Mouse (Mus musculus) embryonic facial prominence, embryonic 10.5 days (tissue): ENCODE measurements around the gene Orc3. TPM values are rescaled to one million over a fixed set of nuclear protein-coding genes. Genes with fewer than 3 reads are reported as not detected.

Experiments
- DNase-seq: peaks from one replicate; pipeline ENCODE4 v3.0.0-alpha.2; 2017; ENCODE audit warnings: low spot score
- H3K27ac ChIP-seq: fragments of 300-500 bp; sonication (generic); replicated peaks from 2 replicates; pipeline ENCODE4 v1.5.1; 2016; ENCODE audit warnings: mild to moderate bottlenecking
- H3K27me3 ChIP-seq: fragments of 300-500 bp; sonication (generic); replicated peaks from 2 replicates; pipeline ENCODE4 v1.6.1; 2016; ENCODE audit warnings: low read depth, mild to moderate bottlenecking; ENCODE audit not compliant: poor library complexity, severe bottlenecking
- H3K36me3 ChIP-seq: fragments of 300-500 bp; sonication (generic); replicated peaks from 2 replicates; pipeline ENCODE4 v1.6.1; 2016; ENCODE audit warnings: mild to moderate bottlenecking, moderate library complexity
- H3K4me1 ChIP-seq: fragments of 300-500 bp; sonication (generic); 2 replicates; pipeline ENCODE4 v1.6.1; 2016
- H3K4me3 ChIP-seq: fragments of 300-500 bp; sonication (generic); 2 replicates; pipeline ENCODE4 v1.5.1; 2016; ENCODE audit warnings: mild to moderate bottlenecking, moderate library complexity
- H3K9me3 ChIP-seq: fragments of 300-500 bp; sonication (generic); 2 replicates; pipeline ENCODE4 v1.6.1; 2016; ENCODE audit warnings: mild to moderate bottlenecking
- WGBS: fragments of 180-500 bp; shearing (Covaris S2); methylation state at CpG from one replicate; pipeline ENCODE4 v1.1.7; 2016; 5-methylcytosine and 5-hydroxymethylcytosine counted together
- polyA plus RNA-seq: library from polyadenylated mRNA; unstranded; fragments of >200 nt; fragmentation: Nextera tagmentation; extraction: Ambion mirVana; gene quantifications from 2 replicates; pipeline ENCODE4 v1.2.1, GENCODE M21; 2016

The Orc3 gene
- 93.8 and 96.6 TPM in 2 replicates for polyA plus RNA-seq

DNA sequence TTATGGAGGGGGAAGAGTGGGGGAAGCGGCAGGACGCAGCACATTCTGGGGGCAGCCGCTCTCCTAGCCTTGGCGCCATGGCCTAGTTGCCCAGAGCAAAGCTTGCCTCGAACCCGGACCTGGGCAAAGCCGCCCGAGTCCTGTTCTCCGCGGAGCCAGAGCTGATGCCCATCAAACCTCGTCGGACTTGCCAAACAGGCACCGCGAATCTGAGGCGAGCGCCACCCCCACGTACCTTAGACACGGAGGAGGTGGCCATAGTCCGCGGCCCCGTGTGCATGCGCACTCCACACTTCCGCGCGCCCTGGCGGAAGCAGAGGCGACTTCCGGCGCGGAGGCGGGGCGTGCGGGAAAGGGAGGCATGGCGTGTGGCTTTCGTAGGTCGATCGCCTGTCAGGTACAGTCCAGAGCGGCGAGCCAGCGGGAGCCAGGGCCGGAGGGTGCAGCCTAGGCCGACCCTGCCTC lies at the start of gene Orc3, which contains the start of gene Rars2:
Gene Orc3 (minus strand): TSS at position 315 of the 465 bp plus-strand sequence.
Gene Rars2 (plus strand): TSS at position 328 of the 465 bp plus-strand sequence.
- no peaks in the 10 kb centered on the region for H3K9me3 ChIP-seq
- peak; percentile 93 for DNase-seq
- under 1% methylated on average over 42 of the region's 42 CpGs for WGBS
- H3K4me3 ChIP-seq: peak within 1 kb of the TSS; percentile 87
- peak within 1 kb of the TSS; percentile 91 for H3K27ac ChIP-seq
- H3K27me3 ChIP-seq: no peaks in the 10 kb centered on the region
- H3K4me1 ChIP-seq: peaks cover 18% of the 10 kb centered on the region
- H3K36me3 ChIP-seq: peaks cover 15% of the 10 kb centered on the region

GRCm38 (mm10) chr4:34661927-34662326 lies 47.2 kb upstream of the Orc3 start:
- no peak for DNase-seq
- WGBS: 85% methylated on average over 6 of the region's 6 CpGs
- no peaks in the 10 kb centered on the region for H3K27me3 ChIP-seq

DNA sequence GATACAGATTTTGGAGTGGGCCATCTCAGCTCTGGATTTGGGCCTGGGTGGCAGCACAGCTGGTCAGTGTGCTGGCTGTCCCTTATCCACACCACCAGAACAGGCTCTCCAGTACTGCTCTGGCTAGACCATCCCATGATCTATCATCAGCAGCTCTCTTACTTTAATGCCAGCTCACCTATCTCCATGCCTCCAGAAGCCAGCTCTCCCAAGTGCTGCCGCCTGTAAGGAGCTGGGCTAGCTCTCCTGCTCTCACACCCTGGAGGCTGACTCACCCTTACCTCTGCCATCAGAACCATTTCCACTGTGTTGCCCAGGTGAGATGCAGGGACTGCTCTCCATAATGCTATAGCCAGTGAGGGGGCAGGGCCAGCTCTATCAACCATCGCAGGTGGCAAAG lies 46.8 kb upstream of the Orc3 start:
- H3K4me3 ChIP-seq: no peak overlapping the region
- peaks cover 94% of the 10 kb centered on the region for H3K36me3 ChIP-seq
- 90% methylated on average over 2 of the region's 2 CpGs for WGBS
- H3K27ac ChIP-seq: no peak overlapping the region
- no peak for DNase-seq
- H3K9me3 ChIP-seq: no peaks in the 10 kb centered on the region
- no peaks in the 10 kb centered on the region for H3K4me1 ChIP-seq
- H3K27me3 ChIP-seq: no peaks in the 10 kb centered on the region

More at GRCm38 (mm10) chr4:34661927-34662326, 47.2 kb upstream of the Orc3 start:
- Histone ChIP-seq H3K36me3 (peaks cover 94% of the 10 kb centered on the region), H3K9me3 (no peaks in the 10 kb centered on the region), H3K27ac (no peak overlapping the region), H3K4me3 (no peak overlapping the region), H3K4me1 (no peaks in the 10 kb centered on the region)

- WGBS: 85% methylated on average over 2 of the region's 2 CpGs
- Histone ChIP-seq H3K27ac (no peak overlapping the region), H3K36me3 (peaks cover 91% of the 10 kb centered on the region), H3K27me3 (no peaks in the 10 kb centered on the region), H3K4me1 (no peaks in the 10 kb centered on the region), H3K9me3 (no peaks in the 10 kb centered on the region), H3K4me3 (no peak overlapping the region)
- no peak for DNase-seq
Measured at GRCm38 (mm10) chr4:34659012-34659411, 44.3 kb upstream of the Orc3 start.

- Histone ChIP-seq H3K27me3 (no peaks in the 10 kb centered on the region), H3K27ac (no peak overlapping the region), H3K4me3 (no peak overlapping the region), H3K36me3 (peaks cover 83% of the 10 kb centered on the region), H3K9me3 (no peaks in the 10 kb centered on the region), H3K4me1 (no peaks in the 10 kb centered on the region)
- DNase-seq: no peak
- WGBS: 93% methylated on average over 10 of the region's 10 CpGs
Measured at GRCm38 (mm10) chr4:34656101-34656500, 41.4 kb upstream of the Orc3 start.

DNA sequence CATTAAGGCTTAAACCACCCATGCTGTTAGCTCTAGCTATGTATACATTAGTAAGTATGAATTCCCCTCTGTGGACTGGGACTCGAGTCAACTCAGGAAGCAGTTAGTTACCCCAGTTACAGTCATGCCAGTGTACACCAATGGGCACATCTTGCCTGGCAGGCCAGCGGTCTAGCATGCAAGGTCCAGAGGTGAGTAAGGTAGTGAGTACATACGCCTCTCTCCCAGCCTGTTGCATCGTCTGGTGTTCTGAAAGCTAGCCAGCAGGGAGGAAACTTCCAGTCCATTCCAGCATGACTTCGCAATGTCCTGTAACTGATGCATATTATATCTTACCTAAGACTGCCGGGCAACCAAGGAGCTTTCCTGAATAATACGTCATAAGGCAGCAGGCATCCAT lies 38.4 kb upstream of the Orc3 start:
- H3K4me1 ChIP-seq: no peaks in the 10 kb centered on the region
- H3K27ac ChIP-seq: no peak overlapping the region
- DNase-seq: no peak
- no peak overlapping the region for H3K4me3 ChIP-seq
- peaks cover 63% of the 10 kb centered on the region for H3K36me3 ChIP-seq
- H3K9me3 ChIP-seq: no peaks in the 10 kb centered on the region
- H3K27me3 ChIP-seq: no peaks in the 10 kb centered on the region
- 92% methylated on average over 7 of the region's 7 CpGs for WGBS

DNA sequence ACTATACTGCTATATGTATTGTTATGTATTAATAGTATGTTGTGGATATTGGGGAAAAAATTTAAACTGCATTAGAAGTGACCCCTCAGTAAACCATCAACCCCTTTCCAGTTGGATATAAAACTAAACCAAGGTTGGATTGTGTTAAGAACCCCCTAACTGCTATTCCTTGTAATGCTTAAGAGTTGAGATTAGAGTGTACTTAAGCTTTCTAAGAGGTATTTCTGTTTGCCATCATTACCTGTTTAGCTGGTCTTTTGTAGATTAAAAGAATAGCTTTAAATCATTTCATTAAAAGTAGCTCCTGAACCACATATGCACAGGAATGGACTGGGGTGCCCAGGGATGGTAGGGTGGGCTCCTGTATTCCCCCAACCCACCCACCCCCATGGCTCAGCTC lies 30.0 kb upstream of the Orc3 start:
- H3K9me3 ChIP-seq: no peaks in the 10 kb centered on the region
- peaks cover 63% of the 10 kb centered on the region for H3K36me3 ChIP-seq
- no peaks in the 10 kb centered on the region for H3K27me3 ChIP-seq
- no peak overlapping the region for H3K27ac ChIP-seq
- H3K4me3 ChIP-seq: no peak overlapping the region
- no peak for DNase-seq
- H3K4me1 ChIP-seq: no peaks in the 10 kb centered on the region

DNA sequence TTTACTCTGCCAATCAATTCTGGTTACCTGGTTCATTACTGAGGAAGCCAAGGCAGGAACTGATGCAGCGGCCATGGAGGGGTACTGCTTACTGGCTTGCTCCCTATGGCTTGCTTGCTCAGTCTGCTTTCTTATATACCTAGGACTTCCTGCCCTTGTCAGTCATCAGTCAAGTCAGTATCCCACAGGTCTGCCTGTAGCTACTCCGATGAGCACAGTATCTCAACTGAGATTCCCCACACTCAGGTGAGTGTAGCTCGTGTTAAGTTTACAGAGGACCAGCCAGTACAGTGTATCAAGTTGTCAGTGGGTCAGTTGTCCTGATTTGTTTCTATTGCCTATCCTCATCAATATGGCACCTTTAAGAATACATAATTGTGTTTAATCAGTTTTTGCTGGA lies 26.0 kb upstream of the Orc3 start:
- Histone ChIP-seq H3K36me3 (peaks cover 35% of the 10 kb centered on the region), H3K9me3 (no peaks in the 10 kb centered on the region), H3K4me3 (no peak overlapping the region), H3K27me3 (no peaks in the 10 kb centered on the region), H3K4me1 (no peaks in the 10 kb centered on the region), H3K27ac (no peak overlapping the region)
- DNase-seq: no peak
- 95% methylated on average over 3 of the region's 3 CpGs for WGBS

DNA sequence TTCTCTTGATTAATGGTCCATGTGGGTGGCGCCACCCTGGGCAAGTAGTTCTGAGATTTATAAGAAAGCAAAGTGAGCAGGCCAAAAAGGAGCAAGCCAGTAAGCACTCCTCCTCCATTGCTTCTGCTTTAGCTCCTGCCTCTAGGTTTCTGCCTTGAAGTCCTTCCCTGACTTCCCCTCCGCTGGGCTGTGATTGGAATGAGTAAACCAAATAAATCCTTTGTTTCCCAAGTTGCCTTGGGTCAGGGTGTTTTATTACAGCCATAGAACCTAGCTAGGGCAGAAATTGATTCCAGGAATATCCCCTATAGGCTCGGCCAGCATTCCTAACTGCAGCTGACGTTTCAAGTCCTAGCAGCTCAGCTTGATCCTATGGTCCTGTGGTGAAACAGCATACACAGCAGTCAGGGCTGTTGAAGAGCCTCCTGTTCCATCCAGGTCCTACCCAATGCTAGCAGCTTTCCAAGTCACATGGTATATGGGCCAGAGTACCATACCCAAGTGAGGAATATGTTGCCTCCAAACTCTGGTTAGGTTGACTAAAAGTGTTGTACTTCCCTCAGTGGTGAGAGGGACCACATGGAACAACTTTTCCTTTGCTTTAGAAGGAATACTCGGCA lies 25.1 kb upstream of the Orc3 start:
- H3K36me3 ChIP-seq: peaks cover 37% of the 10 kb centered on the region
- no peak overlapping the region for H3K27ac ChIP-seq
- H3K9me3 ChIP-seq: no peaks in the 10 kb centered on the region
- H3K4me3 ChIP-seq: no peak overlapping the region
- WGBS: 61% methylated on average over 5 of the region's 5 CpGs
- no peaks in the 10 kb centered on the region for H3K27me3 ChIP-seq
- no peak for DNase-seq
- H3K4me1 ChIP-seq: no peaks in the 10 kb centered on the region

DNA sequence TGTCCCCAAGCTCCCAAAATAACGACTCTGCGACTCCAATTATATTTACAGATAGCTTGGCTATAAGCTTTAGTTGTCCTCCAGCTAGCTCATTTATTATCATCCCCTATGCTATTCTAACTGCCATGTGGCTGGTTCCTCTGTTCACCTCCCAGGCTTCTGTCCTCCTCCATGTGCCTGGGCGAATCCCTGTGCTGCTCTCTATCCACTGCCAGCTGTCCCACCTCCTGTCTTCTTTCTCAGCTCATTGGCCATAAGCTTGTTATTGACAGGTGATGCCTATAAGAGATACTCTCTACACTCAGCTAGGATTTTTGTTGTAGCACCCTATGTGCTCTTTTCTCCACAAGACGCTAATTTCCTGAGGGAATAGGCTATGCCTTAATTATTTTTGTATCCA lies 23.1 kb upstream of the Orc3 start:
- WGBS: 94% methylated on average over 4 of the region's 4 CpGs
- no peaks in the 10 kb centered on the region for H3K27me3 ChIP-seq
- no peak overlapping the region for H3K27ac ChIP-seq
- peaks cover 46% of the 10 kb centered on the region for H3K36me3 ChIP-seq
- no peak overlapping the region for H3K4me3 ChIP-seq
- no peaks in the 10 kb centered on the region for H3K4me1 ChIP-seq
- H3K9me3 ChIP-seq: no peaks in the 10 kb centered on the region
- no peak for DNase-seq

GRCm38 (mm10) chr4:34637386-34637785 lies 22.6 kb upstream of the Orc3 start:
- no peak overlapping the region for H3K4me3 ChIP-seq
- H3K4me1 ChIP-seq: no peaks in the 10 kb centered on the region
- DNase-seq: no peak
- H3K27me3 ChIP-seq: no peaks in the 10 kb centered on the region
- peaks cover 46% of the 10 kb centered on the region for H3K36me3 ChIP-seq
- 91% methylated on average over 7 of the region's 7 CpGs for WGBS
- no peaks in the 10 kb centered on the region for H3K9me3 ChIP-seq
- H3K27ac ChIP-seq: no peak overlapping the region

DNA sequence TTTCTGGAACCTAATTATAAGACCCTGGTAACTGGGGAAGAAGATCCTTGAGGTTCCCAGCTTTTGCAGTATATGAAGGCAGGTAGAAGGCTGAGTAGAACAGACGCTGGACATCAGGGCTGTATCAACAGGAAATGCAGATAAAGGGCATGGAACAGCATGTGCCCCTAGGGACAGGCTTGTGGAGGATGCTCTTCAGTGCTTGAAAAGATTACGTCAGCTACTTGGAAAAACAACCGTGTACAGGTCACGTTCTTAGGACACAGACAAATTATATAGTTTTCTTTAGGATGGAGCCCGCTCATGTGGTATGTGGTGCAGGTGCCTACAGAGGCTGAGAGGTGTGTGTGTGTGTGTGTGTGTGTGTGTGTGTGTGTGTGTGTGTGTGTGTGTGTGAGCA lies 21.3 kb upstream of the Orc3 start:
- Histone ChIP-seq H3K4me1 (no peaks in the 10 kb centered on the region), H3K4me3 (no peak overlapping the region)
- WGBS: 82% methylated on average over 5 of the region's 5 CpGs

GRCm38 (mm10) chr4:34634129-34634528 lies 19.4 kb upstream of the Orc3 start:
- Histone ChIP-seq H3K4me3 (no peak overlapping the region), H3K9me3 (no peaks in the 10 kb centered on the region), H3K27ac (no peak overlapping the region), H3K36me3 (peaks cover 48% of the 10 kb centered on the region), H3K27me3 (no peaks in the 10 kb centered on the region), H3K4me1 (no peaks in the 10 kb centered on the region)
- no peak for DNase-seq
- WGBS: 97% methylated on average over 7 of the region's 7 CpGs

More for the DNA sequence above, 21.3 kb upstream of the Orc3 start:
- no peak for DNase-seq
- no peak overlapping the region for H3K27ac ChIP-seq
- H3K36me3 ChIP-seq: peaks cover 48% of the 10 kb centered on the region
- H3K27me3 ChIP-seq: no peaks in the 10 kb centered on the region
- no peaks in the 10 kb centered on the region for H3K9me3 ChIP-seq
